Mouse (Mus musculus) gastrocnemius, postnatal 10 days (tissue): ENCODE results near the gene Ift52. TPM values are rescaled to one million over a fixed set of nuclear protein-coding genes. Genes with fewer than 3 reads are reported as not detected.

Experiments used
- DNase-seq: peaks from one replicate; pipeline ENCODE4 v3.0.0; 2021; ENCODE audit warnings: mixed read lengths
- long read RNA-seq, 2 experiments: library from polyadenylated mRNA; stranded (forward); transcript quantifications; one replicate each; pipeline ENCODE4 v2.0.0; 2021
- total RNA-seq, 2 experiments: library from RNA; stranded (reverse); gene quantifications; 2 replicates each; pipeline ENCODE4 v1.2.3; 2021

Ift52 gene
- 10 to 100 TPM; 15.7 to 18.1 TPM for total RNA-seq
- long read RNA-seq, experiment 1, transcript Ift52-201 (13 exons, 2,248 nt), result major isoform, 16 of 19 reads
- long read RNA-seq, experiment 1, partial matches to known transcripts, result 1 of 19 reads
- long read RNA-seq, experiment 1, other reads (novel, unspliced or antisense), result 2 of 19 reads
- long read RNA-seq, experiment 2, transcript Ift52-201 (13 exons, 2,248 nt), result major isoform, 13 of 16 reads
- long read RNA-seq, experiment 2, partial matches to known transcripts, result 3 of 16 reads
- long read RNA-seq, experiment 2, other reads (novel, unspliced or antisense), result 0 of 16 reads

DNA sequence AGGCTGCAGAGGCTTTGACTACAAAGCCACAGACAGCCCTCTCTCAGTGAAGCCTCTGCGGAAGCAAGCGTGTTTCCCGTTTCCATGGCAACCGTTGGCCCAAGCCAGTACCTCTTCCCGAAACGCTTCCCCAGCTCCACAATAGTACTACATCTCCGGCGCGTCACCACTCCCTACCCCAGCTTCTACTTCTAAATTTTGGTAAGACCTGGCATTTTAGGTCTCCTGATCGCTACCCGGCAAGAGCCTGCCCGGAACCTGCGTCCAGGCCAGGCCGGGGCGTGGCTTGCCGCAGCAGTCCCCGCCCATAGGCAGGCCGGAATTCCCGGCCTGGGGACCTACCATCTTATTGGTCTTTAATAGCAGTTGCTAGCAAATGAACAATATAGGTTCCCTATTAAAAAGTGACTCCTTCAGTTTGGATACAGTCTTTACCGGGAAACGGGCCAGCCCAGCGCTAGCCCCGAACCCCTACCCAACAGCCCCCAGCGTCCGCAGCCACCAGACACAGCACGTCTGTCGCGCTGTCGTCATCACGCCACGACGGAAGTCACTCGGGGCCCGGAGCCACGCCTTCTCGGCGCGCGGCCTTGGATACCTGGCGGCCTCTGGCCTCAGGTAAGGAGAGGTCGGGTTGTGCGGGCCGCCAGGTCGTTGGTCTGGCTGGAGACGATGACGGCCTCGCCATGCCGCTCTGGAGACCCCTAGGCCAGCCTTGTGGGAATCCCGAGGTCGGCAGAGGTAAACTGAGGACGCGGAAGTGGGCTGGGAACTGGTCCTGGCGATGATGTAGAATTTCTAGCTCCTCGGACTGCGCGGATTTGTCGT, at the start of gene Ift52:
Gene Ift52, plus strand, starts transcription at position 439 of the 828 bp plus-strand sequence.
- peak; percentile 91 for DNase-seq

DNA sequence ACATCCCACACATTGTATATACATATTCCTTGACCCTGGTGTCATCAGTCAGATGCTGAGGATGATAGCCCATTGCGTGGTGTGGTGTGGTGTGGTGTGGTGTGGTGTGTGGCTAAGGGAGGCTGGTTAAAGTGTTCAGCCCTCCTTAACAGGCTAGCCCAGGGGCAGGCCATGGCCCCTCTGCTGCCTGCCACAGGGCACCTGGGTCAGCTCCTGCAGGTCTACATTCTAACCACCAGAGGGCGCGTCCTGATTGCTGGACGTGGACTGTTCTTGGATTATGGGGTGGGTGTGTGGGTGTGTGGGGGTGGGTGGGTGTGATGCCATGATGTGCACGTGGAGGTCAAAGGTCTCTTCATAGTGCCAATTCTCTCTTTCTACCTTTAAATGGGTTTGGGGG, 48.8 kb upstream of the Ift52 start:
- peak; percentile 32 for DNase-seq

DNA sequence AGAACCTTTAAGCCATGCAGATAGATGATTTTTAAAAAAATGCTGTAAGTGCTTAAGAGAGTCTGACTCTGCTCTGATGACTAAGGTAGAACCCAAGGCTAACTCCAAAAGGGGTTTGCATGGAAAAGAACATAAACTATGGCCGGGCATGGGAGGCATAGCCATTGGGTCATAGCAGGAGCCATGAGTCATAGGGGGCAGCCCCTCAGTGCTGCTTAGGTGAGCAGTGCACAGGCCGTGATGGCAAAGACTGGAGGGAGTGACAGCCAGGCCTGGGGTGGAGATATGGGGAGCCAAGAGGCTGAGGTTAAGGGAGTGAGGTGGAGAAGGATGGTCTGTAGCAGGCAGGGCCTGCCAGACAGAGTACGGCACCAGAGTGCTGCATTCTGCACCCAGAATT, 48.1 kb upstream of the Ift52 start:
- no peak for DNase-seq

DNA sequence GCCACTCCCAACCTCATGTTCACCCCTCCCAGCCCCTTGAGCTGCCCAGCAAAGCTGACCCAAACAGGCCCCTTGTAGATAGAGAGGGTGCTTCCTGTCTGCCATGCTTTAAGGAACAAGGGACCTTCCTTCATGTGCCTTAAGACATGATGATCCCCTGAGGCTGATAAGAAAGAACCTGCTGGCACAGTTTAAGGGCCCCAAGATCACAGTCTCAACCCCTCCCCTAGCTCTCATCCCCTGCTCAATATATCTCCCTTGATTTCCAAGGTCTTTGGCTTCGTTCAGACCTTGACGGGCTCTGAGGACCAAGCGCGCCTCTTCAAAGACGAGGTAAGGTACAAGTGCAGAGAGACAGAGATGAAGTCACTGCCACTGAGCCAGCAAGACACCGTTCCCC, 46.3 kb upstream of the Ift52 start:
- DNase-seq, result no peak

DNA sequence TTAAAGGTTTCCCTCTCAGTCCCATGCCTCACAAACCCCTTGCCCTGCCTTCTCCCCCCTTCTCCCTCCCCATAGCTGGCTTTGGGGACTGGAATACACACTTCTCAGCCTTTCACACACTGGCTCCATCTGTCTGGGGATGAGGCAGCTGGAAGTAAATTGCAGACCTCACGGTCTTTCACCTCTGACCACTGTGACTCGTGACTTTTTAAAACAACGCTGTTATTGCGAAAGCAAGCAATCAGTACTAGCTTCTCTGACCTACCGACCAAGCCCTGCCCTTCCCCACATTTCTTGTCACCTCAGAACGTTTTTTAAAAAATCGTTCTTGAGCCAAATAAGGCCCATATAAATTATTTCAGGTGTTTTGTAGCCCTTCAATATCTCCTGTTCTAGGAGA, 44.4 kb upstream of the Ift52 start:
- no peak for DNase-seq

DNA sequence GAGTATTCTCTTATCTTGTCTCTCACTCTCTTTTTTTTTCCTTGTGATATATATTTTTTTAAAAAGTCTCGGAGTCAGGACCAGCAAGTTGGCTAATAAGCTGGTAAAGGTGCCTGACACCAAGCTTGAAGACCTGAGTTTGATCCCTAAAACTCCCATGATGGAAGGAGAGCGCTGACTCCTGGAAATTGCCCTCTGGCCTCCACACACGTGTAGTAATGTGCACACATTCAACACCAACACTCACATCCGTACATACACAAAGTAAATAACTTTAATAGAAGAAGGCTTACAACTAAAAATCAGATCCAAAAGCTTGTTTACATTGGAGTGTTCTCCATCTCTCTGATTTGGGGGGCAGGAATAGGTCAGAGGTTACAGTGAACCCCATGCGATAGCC, 43.9 kb upstream of the Ift52 start:
- DNase-seq, result no peak

DNA sequence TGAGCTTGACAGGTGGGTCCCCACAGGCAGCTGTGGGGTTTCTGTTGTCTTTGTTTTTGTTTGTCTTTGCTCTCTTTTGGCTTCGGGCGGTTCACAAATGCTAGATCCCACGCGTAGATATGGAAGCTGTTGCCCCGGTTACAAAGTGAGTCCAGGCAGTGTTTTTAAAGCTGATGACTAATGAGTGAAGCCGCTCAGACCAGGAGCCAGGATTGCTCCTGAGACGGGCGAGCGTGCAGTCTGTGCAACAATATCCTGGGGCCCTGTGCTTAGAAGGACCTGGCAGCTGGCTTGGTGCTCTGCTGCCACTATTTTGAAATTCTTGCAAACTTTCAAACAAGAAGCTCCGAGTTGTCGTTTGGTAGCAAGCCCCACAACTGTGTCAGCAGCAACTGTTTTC, 43.5 kb upstream of the Ift52 start:
- no peak for DNase-seq

DNA sequence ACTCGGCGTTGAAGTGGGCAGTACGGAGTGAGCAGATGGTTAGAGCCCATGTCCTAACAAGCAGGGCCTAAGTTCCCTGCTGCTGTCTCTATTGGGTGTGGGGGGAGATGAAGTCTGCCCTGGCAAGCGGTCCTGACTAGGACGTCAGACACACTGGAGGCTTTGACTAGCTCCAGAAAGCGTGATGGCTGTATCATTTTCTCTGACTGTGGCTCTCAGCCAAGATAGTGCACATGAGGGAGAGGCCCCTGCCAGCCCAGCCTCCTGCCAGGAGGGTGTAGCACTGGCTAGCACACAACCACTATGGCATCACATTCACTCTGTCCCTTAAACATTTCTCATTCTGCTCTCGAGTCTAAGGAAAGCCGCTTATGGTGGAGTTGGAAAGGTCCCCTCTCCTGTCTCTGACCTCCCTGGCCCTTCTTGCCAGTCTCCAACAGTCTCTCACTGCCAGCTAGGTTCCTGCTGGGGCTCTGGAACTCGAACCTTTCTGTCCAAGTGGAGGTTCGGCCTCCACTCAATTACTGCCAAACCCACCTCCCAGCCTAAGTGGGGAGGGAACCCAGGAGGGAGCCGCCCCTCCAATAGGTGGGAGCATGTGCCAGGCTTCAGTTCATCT, 41.9 kb upstream of the Ift52 start:
- no peak for DNase-seq

DNA sequence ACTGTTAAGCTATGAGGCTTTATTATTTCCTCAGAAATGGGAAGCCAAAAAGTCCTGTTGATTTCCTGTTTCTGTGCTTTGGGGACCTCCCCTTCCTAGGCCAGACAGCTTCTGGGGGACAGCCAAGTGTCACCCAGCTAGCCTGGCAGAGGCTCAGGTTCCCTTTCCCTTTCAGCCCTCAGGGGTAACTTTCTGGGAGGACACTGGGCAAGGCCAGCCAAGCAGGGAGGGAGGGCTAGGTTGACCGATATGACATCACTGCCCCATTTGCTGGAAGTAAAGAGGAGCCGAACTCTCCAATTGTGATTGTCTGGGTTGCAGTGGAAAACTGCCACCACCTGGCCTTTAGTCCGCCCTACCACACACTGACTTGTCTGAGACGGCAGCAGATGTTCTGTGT, 41.2 kb upstream of the Ift52 start:
- DNase-seq, result no peak

DNA sequence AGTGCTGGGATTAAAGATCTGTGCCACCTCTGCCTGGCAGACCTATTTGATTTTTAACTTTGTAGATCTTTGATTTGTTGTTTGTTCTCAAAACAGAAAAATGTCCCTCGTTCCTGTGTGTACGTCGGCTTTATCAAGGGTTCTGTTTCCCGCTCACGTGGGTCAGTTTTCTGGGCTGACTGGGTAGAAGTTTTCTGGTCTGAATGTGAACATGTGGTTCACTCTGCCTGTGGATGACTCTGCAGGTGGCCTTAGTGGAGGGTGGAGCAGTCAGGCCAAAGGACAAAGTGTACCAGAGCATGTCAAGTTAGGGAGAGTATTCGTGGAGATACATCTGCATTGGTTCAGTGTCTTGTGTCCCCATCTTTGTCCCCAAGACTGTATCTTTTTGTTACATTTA, 32.8 kb upstream of the Ift52 start:
- no peak for DNase-seq

DNA sequence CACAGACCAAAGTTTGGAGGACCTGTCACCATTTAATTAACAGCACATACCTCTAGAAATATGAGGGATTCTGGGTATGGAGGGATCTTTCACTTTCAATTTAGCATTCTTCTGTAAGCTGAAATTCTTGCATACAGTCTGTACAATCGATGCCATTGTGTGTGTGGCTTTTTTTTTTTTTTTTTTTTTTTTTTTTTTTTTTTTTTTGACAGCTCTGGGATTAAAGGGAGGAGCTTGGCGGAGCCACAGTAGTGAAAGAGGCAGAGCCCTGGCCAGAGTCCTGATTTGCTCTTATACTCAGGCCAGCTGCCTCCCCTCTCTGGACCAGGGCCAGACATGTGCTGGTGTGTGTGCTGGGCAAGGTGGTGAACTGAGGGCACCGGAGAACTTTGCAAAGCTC, 31.2 kb upstream of the Ift52 start:
- peak; percentile 52 for DNase-seq

DNA sequence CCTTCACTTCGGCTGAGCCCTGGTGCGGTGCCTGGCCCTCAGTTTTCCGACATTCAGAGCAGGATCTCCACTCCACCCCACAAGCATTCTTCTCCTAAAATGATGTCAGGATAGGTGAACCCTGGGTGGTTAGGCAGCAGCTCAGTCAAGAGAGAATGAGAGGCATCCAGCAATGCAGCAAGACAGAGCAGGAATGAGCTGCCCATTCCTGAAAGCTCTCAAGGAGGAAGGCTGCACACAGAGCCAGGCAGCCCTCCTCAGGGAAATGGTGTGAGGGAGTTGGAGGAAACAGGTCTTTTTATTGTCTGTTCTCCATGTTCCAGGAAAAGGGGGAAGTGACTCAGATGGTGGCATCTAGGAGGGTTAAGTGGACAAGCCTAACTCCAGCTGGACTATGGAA, 30.4 kb upstream of the Ift52 start:
- DNase-seq, result no peak

DNA sequence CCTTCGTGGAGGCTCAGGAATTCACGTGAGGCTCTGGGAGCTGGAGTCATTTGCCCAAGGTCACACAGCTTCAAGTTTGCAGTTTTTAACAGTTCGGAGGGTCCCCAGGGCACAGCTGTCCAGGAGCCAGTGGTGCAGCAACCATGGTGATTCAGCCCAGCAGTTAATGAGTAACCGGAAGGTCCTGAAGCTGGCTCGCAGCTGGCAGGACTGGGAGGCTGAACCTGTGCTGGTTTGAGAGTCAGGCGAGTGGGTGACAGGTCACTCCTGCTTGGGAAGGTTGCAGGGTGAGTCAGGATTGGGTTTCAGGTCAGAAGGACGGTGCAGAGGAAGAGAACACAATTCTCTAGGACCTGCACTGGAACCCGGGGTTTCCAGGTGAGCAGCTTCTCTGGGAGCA, 29.9 kb upstream of the Ift52 start, which contains the start of gene Sgk2:
Gene Sgk2, plus strand, starts transcription at position 113 of the 400 bp plus-strand sequence.
- DNase-seq, result no peak

DNA sequence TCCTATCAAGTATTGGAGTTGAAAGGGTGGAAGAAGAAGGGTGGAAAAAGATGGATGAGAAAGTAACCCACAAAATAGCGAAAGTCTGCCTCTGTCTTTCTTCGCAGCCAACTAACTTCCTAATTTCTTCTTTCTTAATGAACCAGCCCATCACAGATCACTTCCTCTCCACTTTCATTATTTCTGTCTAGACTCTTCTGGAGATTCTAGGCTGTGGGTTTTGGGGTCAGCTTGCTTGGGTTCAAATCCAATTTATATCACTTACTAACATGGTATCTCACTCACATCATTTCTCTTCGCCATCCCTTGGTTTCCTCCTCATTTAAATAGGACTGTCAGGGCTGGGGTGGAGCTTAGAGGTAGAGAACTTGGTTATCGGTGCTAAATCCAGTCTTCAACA, 28.9 kb upstream of the Ift52 start:
- no peak for DNase-seq

DNA sequence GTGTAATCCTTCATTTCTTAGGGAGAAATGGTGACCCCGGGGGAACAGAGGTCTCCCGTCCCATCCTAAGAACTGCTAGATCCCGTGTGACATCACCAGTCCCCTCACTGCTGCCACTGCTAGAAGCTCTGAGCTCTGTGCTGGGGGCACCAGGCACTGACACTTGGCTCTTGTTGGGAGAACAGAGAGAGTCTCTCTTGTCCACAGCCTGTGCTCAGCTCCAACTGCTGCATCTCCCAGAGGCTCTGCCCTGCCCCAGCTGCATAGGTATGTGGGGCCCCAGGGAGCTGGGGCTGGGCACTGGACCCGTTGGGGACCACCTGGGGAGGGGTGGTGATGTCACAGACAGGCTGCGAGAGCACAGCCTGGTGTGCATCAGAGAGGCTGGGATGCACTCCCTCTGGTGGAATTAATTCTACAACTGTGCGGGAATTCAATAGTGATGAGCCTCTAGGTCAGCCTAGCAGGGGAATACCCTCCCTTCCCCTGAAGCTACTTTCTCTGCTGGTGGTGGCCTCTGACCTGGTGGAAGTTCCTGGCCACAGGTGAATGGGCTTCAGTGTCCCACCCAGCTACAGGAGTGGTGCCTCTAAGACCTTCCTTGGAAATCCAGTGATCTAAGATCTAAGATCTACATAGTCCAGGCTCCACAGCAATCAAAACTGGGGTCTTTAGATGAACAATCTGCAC, 25.6 kb upstream of the Ift52 start:
- no peak for DNase-seq

DNA sequence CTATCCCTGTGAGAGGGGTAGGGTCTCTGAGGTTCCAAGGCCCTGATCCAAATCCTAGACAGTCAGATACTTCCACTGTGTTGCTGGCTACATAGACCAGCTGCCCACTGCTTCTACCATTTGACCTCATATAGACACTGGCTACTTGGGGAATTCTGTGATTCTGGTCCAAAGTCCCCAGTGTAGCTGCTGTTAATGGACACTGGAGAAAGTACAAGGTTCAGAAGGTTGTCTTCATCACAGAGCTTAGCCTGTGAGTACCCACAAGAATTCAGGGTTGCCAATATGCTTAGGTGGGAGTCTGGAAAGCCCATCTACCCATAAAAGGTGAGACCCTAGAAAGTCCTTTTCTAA, 25.1 kb upstream of the Ift52 start:
- no peak for DNase-seq

DNA sequence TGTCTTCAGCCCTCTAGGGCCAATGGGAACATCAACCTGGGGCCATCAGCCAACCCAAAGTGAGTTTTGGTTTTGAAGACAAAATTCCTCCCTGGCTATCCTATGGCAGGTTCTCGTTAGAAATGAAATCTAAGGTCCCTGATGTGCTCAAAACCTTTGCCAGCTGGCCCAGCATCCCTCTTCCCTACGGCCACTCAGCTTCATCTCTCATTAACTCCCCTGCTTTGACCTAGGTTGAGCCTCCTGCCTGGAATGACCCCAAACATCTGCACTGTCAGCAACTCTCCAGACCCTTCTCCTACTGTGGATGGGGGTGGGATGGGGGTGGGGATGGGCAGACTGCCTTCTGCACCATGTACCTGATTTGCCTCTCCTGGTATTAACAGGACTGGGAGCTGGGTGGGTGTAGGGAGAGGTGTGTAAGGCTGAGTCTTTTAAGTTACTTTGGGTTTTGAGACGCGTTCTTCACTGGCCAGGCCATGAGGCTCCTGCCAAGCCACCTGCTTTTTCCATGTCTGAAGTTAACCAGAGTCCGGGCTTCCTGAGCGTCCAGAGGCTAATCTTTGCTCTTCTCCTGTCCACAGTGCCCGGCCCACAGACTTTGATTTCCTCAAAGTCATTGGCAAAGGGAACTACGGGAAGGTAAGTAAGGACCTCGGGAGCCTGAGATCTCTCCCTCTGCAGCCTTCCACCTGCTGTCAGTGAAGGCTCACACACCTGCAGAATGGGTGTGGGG, 23.1 kb upstream of the Ift52 start:
- DNase-seq, result no peak

DNA sequence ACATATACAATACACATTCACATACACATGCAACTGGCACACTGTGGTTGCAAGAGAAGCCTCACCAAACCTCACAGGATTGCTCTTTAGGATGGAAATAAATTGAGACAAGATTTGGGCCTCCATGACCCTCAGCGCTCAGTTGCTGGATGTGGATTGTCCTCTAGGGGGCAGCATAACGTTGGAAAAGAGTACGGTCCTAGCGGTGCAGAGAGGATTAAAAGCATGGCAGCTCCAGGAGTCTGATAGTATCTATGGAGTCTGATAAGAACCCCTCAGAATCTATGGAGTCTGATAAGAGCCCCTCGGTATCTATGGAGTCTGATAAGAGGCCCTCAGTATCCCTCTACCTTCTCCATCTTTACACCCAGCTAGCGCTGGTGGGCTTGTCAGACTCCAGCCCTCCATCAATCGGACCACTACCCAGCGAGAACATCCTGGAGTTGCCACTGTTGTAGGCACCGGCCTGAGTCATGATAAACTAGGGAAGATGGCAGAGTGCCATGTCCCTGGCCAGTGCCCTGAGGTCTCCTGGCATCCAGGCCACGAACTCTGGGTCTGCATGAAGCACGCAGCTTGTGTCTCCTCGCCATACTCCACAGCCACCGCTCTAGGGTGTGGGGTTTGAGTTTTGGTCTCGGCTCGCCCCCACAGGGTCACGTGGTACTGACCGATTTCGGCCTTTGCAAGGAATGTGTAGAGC, 18.5 kb upstream of the Ift52 start:
- peak; percentile 61 for DNase-seq

DNA sequence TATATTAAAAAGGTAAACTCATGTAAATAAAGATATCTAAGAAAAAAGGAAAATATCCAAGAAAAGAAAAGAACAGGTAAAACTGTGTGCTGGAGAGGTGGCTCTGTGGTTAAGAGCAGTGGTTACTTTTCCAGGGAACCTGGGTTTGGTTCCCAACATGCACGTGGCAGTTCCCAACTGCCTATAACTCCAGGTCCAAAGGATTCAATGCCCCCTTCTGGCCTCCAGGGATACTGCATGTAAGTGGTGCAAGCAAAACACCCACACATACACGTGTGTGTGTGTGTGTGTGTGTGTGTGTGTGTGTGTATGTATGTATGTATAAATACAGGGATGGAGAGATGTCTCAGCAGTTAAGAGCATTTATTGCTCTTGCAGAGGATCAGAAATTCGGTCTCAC, 17.4 kb upstream of the Ift52 start:
- peak; percentile 30 for DNase-seq

DNA sequence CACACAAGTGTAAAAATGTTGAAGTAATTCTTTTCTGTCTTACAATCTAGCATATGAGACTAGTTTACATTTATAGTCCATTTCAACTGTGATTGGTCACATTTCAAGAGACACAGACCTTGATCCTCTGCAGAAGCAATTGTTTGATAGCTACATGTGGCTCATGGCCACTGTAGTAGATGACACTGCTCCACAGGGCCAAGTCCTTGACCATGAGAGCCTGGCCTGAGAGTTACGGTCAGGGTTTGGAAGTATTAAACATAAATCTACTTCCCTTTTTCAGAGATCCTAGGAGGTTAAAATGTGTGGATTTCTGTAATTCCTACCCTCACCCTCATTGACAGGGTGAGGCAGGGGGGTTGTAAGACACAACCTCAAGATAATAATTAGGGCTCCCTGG, 16.1 kb upstream of the Ift52 start:
- no peak for DNase-seq

DNA sequence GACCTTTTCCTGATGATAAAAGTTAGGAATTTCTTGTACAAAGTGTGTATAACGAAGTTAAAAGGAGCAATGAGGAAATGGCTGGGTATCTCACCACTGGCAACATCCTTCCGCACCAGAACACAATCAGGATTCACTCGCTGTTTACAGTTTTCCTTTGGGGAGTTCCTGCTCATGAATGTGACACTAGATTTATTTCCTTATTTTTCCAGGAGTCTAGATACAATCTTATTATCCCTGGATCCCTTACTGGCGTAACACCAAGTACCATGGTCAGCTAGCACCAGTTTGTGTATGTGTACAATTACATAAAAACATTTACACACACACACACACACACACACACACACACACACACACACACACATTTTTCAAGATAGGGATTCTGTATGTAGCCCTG, 9.9 kb upstream of the Ift52 start:
- DNase-seq, result no peak

DNA sequence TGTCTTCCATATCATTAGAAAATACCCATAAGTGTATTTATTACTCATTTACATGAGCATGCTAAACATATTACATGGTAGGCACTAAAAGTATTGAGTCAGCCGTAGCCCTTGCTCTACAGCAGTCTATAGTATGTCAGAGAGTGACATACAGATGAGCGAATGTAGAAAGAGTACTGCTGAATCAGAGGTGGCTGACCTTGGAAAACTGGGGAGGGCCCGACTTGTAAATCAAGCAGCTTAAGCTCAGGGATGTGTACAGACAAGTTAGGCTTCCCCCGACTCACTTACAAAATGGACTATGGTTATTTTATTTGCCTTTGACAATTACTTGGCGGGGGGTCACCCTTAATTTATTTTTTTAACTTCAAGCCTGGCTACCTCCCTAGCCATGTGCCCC, 14.1 kb downstream of the Ift52 start:
- DNase-seq, result no peak
